Mouse (Mus musculus): ENCODE data around the gene Bicc1. TPM values are rescaled to one million over a fixed set of nuclear protein-coding genes. Genes with fewer than 3 reads are reported as not detected.

The Bicc1 gene
- polyA plus RNA-seq, 1 experiment from 2014 or later, result 3.5 TPM

Other genes with a start within 250 kb of the Bicc1 start
- gene Tfam, start 78.6 kb upstream of the Bicc1 start, polyA plus RNA-seq (2015; fragmentation: Nextera tagmentation; extraction: Ambion mirVana), result 32.5 and 32.8 TPM in 2 replicates
- 6.5 and 6.6 TPM in 2 replicates for gene Ube2d1, start 125.6 kb upstream of the Bicc1 start, polyA plus RNA-seq (2015; fragmentation: Nextera tagmentation; extraction: Ambion mirVana)
- 61.9 and 69.4 TPM in 2 replicates for gene Cisd1, start 185.3 kb upstream of the Bicc1 start, polyA plus RNA-seq (2015; fragmentation: Nextera tagmentation; extraction: Ambion mirVana)
- 9.1 and 9.3 TPM in 2 replicates for gene Ipmk, start 188.1 kb upstream of the Bicc1 start, polyA plus RNA-seq (2015; fragmentation: Nextera tagmentation; extraction: Ambion mirVana)